Comparison of ENCODE assay signal across 8 mouse cellular contexts in the genomic region with DNA sequence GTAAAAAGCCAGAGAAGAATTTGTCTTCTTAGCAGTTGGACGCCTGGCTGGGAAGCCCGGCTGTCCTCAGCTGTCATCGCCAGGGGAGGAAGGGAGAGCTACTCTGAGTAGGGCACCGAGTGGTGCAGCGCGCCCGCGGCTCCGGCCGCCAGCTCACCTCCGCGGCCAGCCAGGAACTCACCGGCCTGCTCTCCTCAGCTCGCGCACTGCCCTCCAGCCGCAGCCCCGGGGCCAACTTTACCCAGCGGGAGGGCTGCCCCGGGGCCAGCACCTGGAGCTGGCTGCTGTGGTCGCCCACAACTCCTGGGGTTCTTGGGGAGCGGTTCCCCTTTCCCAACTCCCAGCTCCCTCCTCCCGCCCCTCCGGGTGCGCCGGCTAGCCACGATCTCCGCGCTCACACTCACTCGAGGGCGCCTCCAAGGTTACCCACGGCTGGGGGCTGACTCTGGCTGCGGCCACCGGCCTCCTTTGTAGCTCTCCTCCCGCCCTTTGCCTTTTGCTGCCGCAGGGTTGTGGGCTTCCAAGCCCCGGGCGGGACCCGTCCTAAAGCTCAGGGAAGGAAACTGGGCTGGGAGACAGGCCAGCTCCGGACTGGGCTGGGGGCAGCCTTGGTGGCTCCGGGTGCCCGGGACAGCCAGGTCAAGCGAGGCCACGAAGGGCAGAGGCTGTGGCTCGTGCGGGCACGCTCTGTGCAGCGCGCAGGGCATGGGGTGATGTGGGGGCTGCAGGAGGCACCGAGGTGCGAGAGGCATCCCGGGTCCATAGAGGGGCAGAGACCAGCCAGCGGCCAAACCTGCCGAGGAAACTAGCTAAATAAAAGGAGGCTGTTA. TPM values are rescaled to one million over a fixed set of nuclear protein-coding genes. Genes with fewer than 3 reads are reported as not detected.
DNase-seq lines count a peak whose midpoint lies in the region; ATAC-seq and TF ChIP-seq lines count a peak whose summit lies in the region.

No protein-coding gene starts in this region.

- H3K36me3 ChIP-seq in limb, embryonic 11.5 days (ENCODE audit: control insufficient read depth, insufficient read depth, low read length), result no peaks in the 10 kb centered on the region
- H3K36me3 ChIP-seq in midbrain, embryonic 13.5 days, result no peaks in the 10 kb centered on the region
- H3K36me3 ChIP-seq in splenic B cell, adult 2 months (ENCODE audit: control insufficient read depth, insufficient read depth, low read length, poor library complexity, severe bottlenecking), result no peaks in the 10 kb centered on the region

- H3K9me3 ChIP-seq in limb, embryonic 11.5 days (ENCODE audit: control insufficient read depth, low read length), result no peaks in the 10 kb centered on the region
- no peaks in the 10 kb centered on the region for H3K9me3 ChIP-seq in midbrain, embryonic 13.5 days

- H3K4me1 ChIP-seq in bone marrow macrophage, adult 2 months (ENCODE audit: control insufficient read depth, insufficient read depth, low read length), result peaks cover 10% of the 10 kb centered on the region
- peaks cover 8% of the 10 kb centered on the region for H3K4me1 ChIP-seq in limb, embryonic 11.5 days (ENCODE audit: control insufficient read depth, insufficient read depth, low read length)
- H3K4me1 ChIP-seq in midbrain, embryonic 13.5 days (replicated peaks), result peaks cover 9% of the 10 kb centered on the region

- no peak for TF ChIP-seq CTCF in bone marrow macrophage, adult 2 months (IDR thresholded peaks at IDR 0.05; ENCODE audit: low read depth, low read length)

- 0 out of 2 replicates have a peak overlapping the region, but pooled peaks have one; percentile 22 for H3K9ac ChIP-seq in limb, embryonic 11.5 days (ENCODE audit: low read length)
- no peak overlapping the region for H3K9ac ChIP-seq in midbrain, embryonic 13.5 days (replicated peaks)

- 0% methylated on average over 43 of the region's 53 CpGs for WGBS in limb, embryonic 11.5 days
- under 1% methylated on average over 53 of the region's 53 CpGs for WGBS in midbrain, embryonic 13.5 days

- no peak for DNase-seq in frontal cortex, postnatal 36 days (ENCODE audit: low spot score in 2 of 2)
- peak; percentile 57 for DNase-seq in heart, postnatal 4 days
- DNase-seq in limb, embryonic 11.5 days (ENCODE audit: low spot score), result peak; percentile 71
- peak; percentile 45 for DNase-seq in splenic B cell, adult 2 months (ENCODE audit: low read depth, low spot score)

- H3K4me2 ChIP-seq in limb, embryonic 11.5 days (ENCODE audit: low read depth, severe bottlenecking), result peak overlapping the region; percentile 53
- peak overlapping the region; percentile 46 for H3K4me2 ChIP-seq in midbrain, embryonic 13.5 days (replicated peaks)

- TF ChIP-seq POLR2A in bone marrow macrophage, adult 2 months (IDR thresholded peaks at IDR 0.05; ENCODE audit: borderline replicate concordance, low read depth, low read length), result no peak

- no peak overlapping the region for H3K27ac ChIP-seq in bone marrow macrophage, adult 2 months (ENCODE audit: insufficient read depth, low read depth, low read length)
- H3K27ac ChIP-seq in limb, embryonic 11.5 days (replicated peaks; ENCODE audit: low read depth, low read length), result no peak overlapping the region
- H3K27ac ChIP-seq in midbrain, embryonic 13.5 days, result no peak overlapping the region

- ATAC-seq in frontal cortex, adult (ENCODE audit: low TSS enrichment), result peak; percentile 72
- peak; percentile 52 for ATAC-seq in erythroid progenitor cell, adult 5-6 weeks (replicated peaks; ENCODE audit: low FRiP score, poor library complexity, severe bottlenecking)
- ATAC-seq in limb, embryonic 11.5 days (ENCODE audit: insufficient number of reproducible peaks, low FRiP score, low TSS enrichment, low read depth), result peak; percentile 82
- peak; percentile 72 for ATAC-seq in midbrain, embryonic 13.5 days

- H3K4me3 ChIP-seq in bone marrow macrophage, adult 2 months (ENCODE audit: insufficient read depth, low read length), result peak overlapping the region; percentile 68
- H3K4me3 ChIP-seq in limb, embryonic 11.5 days (ENCODE audit: low read depth, low read length), result peak overlapping the region; percentile 26
- H3K4me3 ChIP-seq in midbrain, embryonic 13.5 days (replicated peaks), result peak overlapping the region; percentile 27

- H3K27me3 ChIP-seq in limb, embryonic 11.5 days (ENCODE audit: control insufficient read depth, insufficient read depth, low read length), result peaks cover 48% of the 10 kb centered on the region
- H3K27me3 ChIP-seq in midbrain, embryonic 13.5 days, result peaks cover 78% of the 10 kb centered on the region
- H3K27me3 ChIP-seq in splenic B cell, adult 2 months (ENCODE audit: control insufficient read depth, insufficient read depth, low read length, poor library complexity, severe bottlenecking), result no peaks in the 10 kb centered on the region

RNA-seq across cellular contexts. Expression of a gene that starts 9.8 kb away (rescaled TPM):
- 63.5 and 73.9 TPM in 2 replicates for polyA plus RNA-seq in bone marrow macrophage, adult 2 months (2012; ENCODE audit: insufficient read depth, insufficient read length, missing spikeins)
- total RNA-seq in erythroid progenitor cell, adult 5-6 weeks (2015; ENCODE audit: low replicate concordance), result 190 and 219 TPM in 2 replicates
- 196 and 225 TPM in 2 replicates for total RNA-seq in erythroid progenitor cell, adult 5-6 weeks (2017; ENCODE audit: low replicate concordance)
- 10 to 100 TPM; 61.2 to 65.6 TPM for total RNA-seq in heart, postnatal 4 days (2021)
- 1.4 and 2.0 TPM in 2 replicates for polyA plus RNA-seq in limb, embryonic 11.5 days (2014; fragmentation: Nextera tagmentation; extraction: Ambion mirVana)
- 2.3 and 5.7 TPM in 2 replicates for polyA plus RNA-seq in midbrain, embryonic 13.5 days (2015; fragmentation: Nextera tagmentation; extraction: Ambion mirVana)

RNA-seq across cellular contexts. Expression of a gene that starts 19.2 kb away (rescaled TPM):
- polyA plus RNA-seq in bone marrow macrophage, adult 2 months (2012; ENCODE audit: insufficient read depth, insufficient read length, missing spikeins), result 18.7 and 22.3 TPM in 2 replicates
- total RNA-seq in erythroid progenitor cell, adult 5-6 weeks (2015; ENCODE audit: low replicate concordance), result 50.8 and 68.3 TPM in 2 replicates
- total RNA-seq in erythroid progenitor cell, adult 5-6 weeks (2017; ENCODE audit: low replicate concordance), result 78.3 and 105 TPM in 2 replicates
- total RNA-seq in heart, postnatal 4 days (2021), result 10 to 100 TPM; 34.0 to 34.6 TPM
- 33.9 and 34.6 TPM in 2 replicates for polyA plus RNA-seq in limb, embryonic 11.5 days (2014; fragmentation: Nextera tagmentation; extraction: Ambion mirVana)
- polyA plus RNA-seq in midbrain, embryonic 13.5 days (2015; fragmentation: Nextera tagmentation; extraction: Ambion mirVana), result 29.2 and 32.9 TPM in 2 replicates

Comparison
In these comparisons a context has a peak if more than half of its experiments do, and no peak if none do; other contexts are left out.
1. DNase-seq: peak in heart, postnatal 4 days (single experiment), limb, embryonic 11.5 days (single experiment) and splenic B cell, adult 2 months (single experiment); none in frontal cortex, postnatal 36 days (0 of 2).
2. Peak in every context shown above with its lines, with median percentiles within 50 percentile points of each other: ATAC-seq and H3K4me3 ChIP-seq.